Mouse (Mus musculus) left cerebral cortex, postnatal 25 days (tissue): ENCODE measurements around the gene Gadd45g. TPM values are rescaled to one million over a fixed set of nuclear protein-coding genes. Genes with fewer than 3 reads are reported as not detected.

Source experiments
- total RNA-seq, 2 experiments: library from RNA; stranded (reverse); gene quantifications; 2 replicates each; pipeline ENCODE4 v1.2.3; 2021

Gadd45g gene
- total RNA-seq, 2 experiments from 2014 or later, result 11.6 to 16.9 TPM

Other genes with a start within 250 kb of the Gadd45g start
- gene Cks2, start 201.4 kb upstream of the Gadd45g start, total RNA-seq, result 1 to 10 TPM in 1 of 2 experiments, under 1 TPM in 1; 0.96 to 2.0 TPM
- gene Secisbp2, start 195.0 kb upstream of the Gadd45g start, total RNA-seq, result 10 to 100 TPM; 19.4 to 20.3 TPM
- gene Sema4d, start 52.9 kb upstream of the Gadd45g start, total RNA-seq, result 10 to 100 TPM; 86.3 to 97.1 TPM